Mouse (Mus musculus): ENCODE data around the gene Oas3. TPM values are rescaled to one million over a fixed set of nuclear protein-coding genes. Genes with fewer than 3 reads are reported as not detected.

The Oas3 gene
- total RNA-seq, 2 experiments from 2014 or later = not detected

- no peak overlapping the region for H3K27ac ChIP-seq
- no peak for DNase-seq (ENCODE audit: extremely low spot score in 1 of 2, low spot score in 2 of 2)
- no peak overlapping the region for H3K4me3 ChIP-seq
- no peak for TF ChIP-seq CTCF (IDR thresholded peaks at IDR 0.05)
- intact Hi-C loops (cut with DNase I) = no loop called here
These were observed 9.6 kb upstream of the Oas3 start for GRCm38 (mm10) chr5:120787042-120787441.

- Histone ChIP-seq H3K4me3 (no peak overlapping the region), H3K27ac (no peak overlapping the region)
- intact Hi-C loops (cut with DNase I) = no loop called here
- no peak for TF ChIP-seq CTCF (IDR thresholded peaks at IDR 0.05)
- DNase-seq (ENCODE audit: extremely low spot score in 1 of 2, low spot score in 2 of 2) = no peak
These were observed 5.0 kb upstream of the Oas3 start for GRCm38 (mm10) chr5:120782446-120782845.

GRCm38 (mm10) chr5:120781646-120782045, 4.2 kb upstream of the Oas3 start:
- no peak for DNase-seq (ENCODE audit: extremely low spot score in 1 of 2, low spot score in 2 of 2)
- Histone ChIP-seq H3K27ac (no peak overlapping the region), H3K4me3 (no peak overlapping the region)
- intact Hi-C loops (cut with DNase I) = no loop called here
- TF ChIP-seq CTCF (IDR thresholded peaks at IDR 0.05) = peak; percentile 30

- DNase-seq (ENCODE audit: extremely low spot score in 1 of 2, low spot score in 2 of 2) = no peak
- no peak overlapping the region for H3K4me3 ChIP-seq
- TF ChIP-seq CTCF (IDR thresholded peaks at IDR 0.05) = no peak
- intact Hi-C loops (cut with DNase I) = no loop called here
- H3K27ac ChIP-seq = no peak overlapping the region
These were observed 2.5 kb upstream of the Oas3 start for GRCm38 (mm10) chr5:120779922-120780321.

- DNase-seq (ENCODE audit: extremely low spot score in 1 of 2, low spot score in 2 of 2) = no peak
- H3K4me3 ChIP-seq = no peak overlapping the region
- intact Hi-C loops (cut with DNase I) = no loop called here
- TF ChIP-seq CTCF (IDR thresholded peaks at IDR 0.05) = no peak
- H3K27ac ChIP-seq = no peak overlapping the region
These were observed 1.5 kb upstream of the Oas3 start for GRCm38 (mm10) chr5:120778941-120779340.

GRCm38 (mm10) chr5:120776801-120777200, 660 bp downstream of the Oas3 start:
- no peak for TF ChIP-seq CTCF (IDR thresholded peaks at IDR 0.05)
- intact Hi-C loops (cut with DNase I) = no loop called here
- no peak for DNase-seq (ENCODE audit: extremely low spot score in 1 of 2, low spot score in 2 of 2)
- no peak overlapping the region for H3K4me3 ChIP-seq
- no peak overlapping the region for H3K27ac ChIP-seq

- TF ChIP-seq CTCF (IDR thresholded peaks at IDR 0.05) = no peak
- no peak for DNase-seq (ENCODE audit: extremely low spot score in 1 of 2, low spot score in 2 of 2)
- Histone ChIP-seq H3K27ac (no peak overlapping the region), H3K4me3 (no peak overlapping the region)
- intact Hi-C loops (cut with DNase I) = no loop called here
These were observed 2.0 kb downstream of the Oas3 start for GRCm38 (mm10) chr5:120775287-120775985.

GRCm38 (mm10) chr5:120769396-120769795, 8.1 kb downstream of the Oas3 start:
- H3K27ac ChIP-seq = no peak overlapping the region
- no peak overlapping the region for H3K4me3 ChIP-seq
- DNase-seq (ENCODE audit: extremely low spot score in 1 of 2, low spot score in 2 of 2) = no peak
- intact Hi-C loops (cut with DNase I) = no loop called here
- no peak for TF ChIP-seq CTCF (IDR thresholded peaks at IDR 0.05)

- intact Hi-C loops (cut with DNase I) = no loop called here
- DNase-seq (ENCODE audit: extremely low spot score in 1 of 2, low spot score in 2 of 2) = no peak
- TF ChIP-seq CTCF (IDR thresholded peaks at IDR 0.05) = no peak; the same call in 1 of the 2 replicates
- Histone ChIP-seq H3K27ac (no peak overlapping the region), H3K4me3 (no peak overlapping the region)
These were observed 12.5 kb downstream of the Oas3 start for GRCm38 (mm10) chr5:120765010-120765409.

- no peak for DNase-seq (ENCODE audit: extremely low spot score in 1 of 2, low spot score in 2 of 2)
- intact Hi-C loops (cut with DNase I) = no loop called here
- H3K4me3 ChIP-seq = no peak overlapping the region
- TF ChIP-seq CTCF (IDR thresholded peaks at IDR 0.05) = no peak
- no peak overlapping the region for H3K27ac ChIP-seq
These were observed 15.6 kb downstream of the Oas3 start for GRCm38 (mm10) chr5:120761901-120762300.

- intact Hi-C loops (cut with DNase I) = no loop called here
- no peak for TF ChIP-seq CTCF (IDR thresholded peaks at IDR 0.05)
- no peak overlapping the region for H3K4me3 ChIP-seq
These were observed 23.2 kb downstream of the Oas3 start for GRCm38 (mm10) chr5:120754215-120754614.

GRCm38 (mm10) chr5:120752786-120753185, 24.7 kb downstream of the Oas3 start:
- H3K27ac ChIP-seq = no peak overlapping the region
- intact Hi-C loops (cut with DNase I) = no loop called here
- no peak for DNase-seq (ENCODE audit: extremely low spot score in 1 of 2, low spot score in 2 of 2)
- H3K4me3 ChIP-seq = no peak overlapping the region
- no peak for TF ChIP-seq CTCF (IDR thresholded peaks at IDR 0.05)

More at GRCm38 (mm10) chr5:120754215-120754614, 23.2 kb downstream of the Oas3 start:
- H3K27ac ChIP-seq = no peak overlapping the region
- DNase-seq (ENCODE audit: extremely low spot score in 1 of 2, low spot score in 2 of 2) = no peak

- no peak overlapping the region for H3K4me3 ChIP-seq
- no peak for DNase-seq (ENCODE audit: extremely low spot score in 1 of 2, low spot score in 2 of 2)
- no peak overlapping the region for H3K27ac ChIP-seq
- no peak for TF ChIP-seq CTCF (IDR thresholded peaks at IDR 0.05)
- intact Hi-C loops (cut with DNase I) = no loop called here
These were observed 26.3 kb downstream of the Oas3 start for GRCm38 (mm10) chr5:120751206-120751605.

Measured in left cerebral cortex, adult 2 months (tissue).